Mouse (Mus musculus) spleen, adult 2 months (tissue): ENCODE data around the gene Rpp30. TPM values are rescaled to one million over a fixed set of nuclear protein-coding genes. Genes with fewer than 3 reads are reported as not detected.

Source experiments
- DNase-seq, 2 experiments: peaks; one replicate each; pipeline versions ENCODE4 v3.0.0 to v3.0.0-alpha.2; 2012 to 2021; ENCODE audit warnings: low spot score in 2 of 2, low read depth in 1 of 2
- H3K27ac ChIP-seq: fragments of 200-500 bp; 2 replicates; pipeline ENCODE4 v1.5.1; 2012; ENCODE audit warnings: low read length, inconsistent platforms; ENCODE audit not compliant: insufficient read depth
- H3K27me3 ChIP-seq: fragments of 200-500 bp; 2 replicates; pipeline ENCODE4 v1.6.1; 2012; ENCODE audit warnings: mild to moderate bottlenecking, moderate library complexity, low read length, inconsistent platforms; ENCODE audit not compliant: control insufficient read depth, insufficient read depth
- H3K36me3 ChIP-seq: fragments of 200-500 bp; 2 replicates; pipeline ENCODE4 v1.6.1; 2012; ENCODE audit warnings: mild to moderate bottlenecking, low read length, inconsistent platforms; ENCODE audit not compliant: control insufficient read depth, insufficient read depth
- H3K4me1 ChIP-seq: fragments of 200-500 bp; 2 replicates; pipeline ENCODE4 v1.6.1; 2011; ENCODE audit warnings: inconsistent platforms; ENCODE audit not compliant: control insufficient read depth, insufficient read depth, insufficient read length
- H3K4me3 ChIP-seq: fragments of 200-500 bp; 2 replicates; pipeline ENCODE4 v1.5.1; 2011; ENCODE audit warnings: mild to moderate bottlenecking, inconsistent platforms; ENCODE audit not compliant: insufficient read depth, insufficient read length; ENCODE audit errors: extremely low read depth
- CTCF ChIP-seq: fragments of 200-500 bp; IDR thresholded peaks from 2 replicates; pipeline ENCODE4 v1.5.1; 2011; ENCODE audit warnings: mild to moderate bottlenecking, inconsistent platforms; ENCODE audit not compliant: insufficient read depth, insufficient read length, insufficient replicate concordance; ENCODE audit errors: extremely low read depth
- POLR2A ChIP-seq: fragments of 200-500 bp; IDR thresholded peaks from 2 replicates; pipeline ENCODE4 v1.6.1; 2011; ENCODE audit warnings: low read depth, low read length, inconsistent platforms
- WGBS: fragments of 180-500 bp; shearing (Covaris S2); methylation state at CpG from one replicate; pipeline ENCODE4 v1.1.7; 2018; 5-methylcytosine and 5-hydroxymethylcytosine counted together
- polyA plus RNA-seq: library from polyadenylated mRNA; depleted of rRNA; stranded (reverse); fragments of >200 nt; gene quantifications from 2 replicates; pipeline ENCODE4 v1.2.3, GENCODE M21; 2012

Gene Rpp30
- polyA plus RNA-seq, 1 experiment: 1.4 TPM

- WGBS: 55% methylated on average over 7 of the region's 7 CpGs
Measured at GRCm38 (mm10) chr19:36110465-36110864, 26.9 kb downstream of the Rpp30 start.

GRCm38 (mm10) chr19:36111054-36111895, 27.8 kb downstream of the Rpp30 start:
- WGBS: 42% methylated on average over 7 of the region's 7 CpGs
- DNase-seq: no peak

More at GRCm38 (mm10) chr19:36110465-36110864, 26.9 kb downstream of the Rpp30 start:
- Histone ChIP-seq H3K4me3 (no peak overlapping the region), H3K27ac (no peak overlapping the region), H3K4me1 (no peaks in the 10 kb centered on the region), H3K27me3 (no peaks in the 10 kb centered on the region), H3K36me3 (no peaks in the 10 kb centered on the region)
- no peak for TF ChIP-seq POLR2A
- no peak for TF ChIP-seq CTCF
- DNase-seq: no peak

GRCm38 (mm10) chr19:36112007-36112406, 28.5 kb downstream of the Rpp30 start:
- no peaks in the 10 kb centered on the region for H3K36me3 ChIP-seq
- no peak overlapping the region for H3K27ac ChIP-seq
- TF ChIP-seq CTCF (no peak), POLR2A (no peak)
- DNase-seq: no peak
- 66% methylated on average over 17 of the region's 17 CpGs for WGBS
- H3K4me1 ChIP-seq: no peaks in the 10 kb centered on the region
- H3K4me3 ChIP-seq: no peak overlapping the region
- no peaks in the 10 kb centered on the region for H3K27me3 ChIP-seq

More at GRCm38 (mm10) chr19:36111054-36111895, 27.8 kb downstream of the Rpp30 start:
- no peaks in the 10 kb centered on the region for H3K27me3 ChIP-seq
- no peak overlapping the region for H3K27ac ChIP-seq
- no peak for TF ChIP-seq CTCF
- TF ChIP-seq POLR2A: no peak
- H3K4me1 ChIP-seq: no peaks in the 10 kb centered on the region
- H3K4me3 ChIP-seq: no peak overlapping the region
- no peaks in the 10 kb centered on the region for H3K36me3 ChIP-seq

GRCm38 (mm10) chr19:36116185-36116584, 32.7 kb downstream of the Rpp30 start:
- Histone ChIP-seq H3K36me3 (no peaks in the 10 kb centered on the region), H3K4me3 (no peak overlapping the region), H3K27me3 (no peaks in the 10 kb centered on the region), H3K4me1 (no peaks in the 10 kb centered on the region), H3K27ac (no peak overlapping the region)
- 91% methylated on average over 4 of the region's 4 CpGs for WGBS
- no peak for DNase-seq
- TF ChIP-seq POLR2A: no peak
- TF ChIP-seq CTCF: no peak

GRCm38 (mm10) chr19:36119219-36119618, 35.7 kb downstream of the Rpp30 start:
- H3K27me3 ChIP-seq: no peaks in the 10 kb centered on the region
- DNase-seq: no peak
- WGBS: 89% methylated on average over 8 of the region's 8 CpGs
- no peaks in the 10 kb centered on the region for H3K36me3 ChIP-seq
- no peak overlapping the region for H3K4me3 ChIP-seq
- TF ChIP-seq POLR2A (no peak), CTCF (no peak)
- no peaks in the 10 kb centered on the region for H3K4me1 ChIP-seq
- no peak overlapping the region for H3K27ac ChIP-seq

- no peaks in the 10 kb centered on the region for H3K36me3 ChIP-seq
- DNase-seq: no peak
- TF ChIP-seq POLR2A (no peak), CTCF (no peak)
- WGBS: 85% methylated on average over 14 of the region's 14 CpGs
- no peak within 1 kb of the TSS for H3K4me3 ChIP-seq
- no peak within 1 kb of the TSS for H3K27ac ChIP-seq
- H3K4me1 ChIP-seq: no peaks in the 10 kb centered on the region
- H3K27me3 ChIP-seq: no peaks in the 10 kb centered on the region
Measured at GRCm38 (mm10) chr19:36119783-36120471, 36.4 kb downstream of the Rpp30 start, which contains the start of gene Ankrd1. Gene Ankrd1 (minus strand): TSS chr19:36120099.
